19 mouse cellular contexts compared by ENCODE assay signal in genomic region chr9:21035586-21035985, GRCm38 (mm10). TPM values are rescaled to one million over a fixed set of nuclear protein-coding genes. Genes with fewer than 3 reads are reported as not detected.
DNase-seq lines count a peak whose midpoint lies in the region; ATAC-seq lines count a peak whose summit lies in the region.
"Had no signal": no experiment of that assay in that cellular context is flagged by ENCODE, and none has a peak within 500 bp of the region (broad histone marks: within the 10 kb centered on the region; RNA-seq: fewer than 3 reads in every experiment).

No protein-coding gene starts in this region.

- H3K4me2 ChIP-seq in neural tube, embryonic 12.5 days (replicated peaks): no peak overlapping the region
- H3K4me2 ChIP-seq in hindbrain, embryonic 13.5 days: peak overlapping the region; percentile 17
- peak overlapping the region; percentile 85 for H3K4me2 ChIP-seq in neural tube, embryonic 15.5 days
- H3K4me2 ChIP-seq: liver, embryonic 12.5 days had no signal

- WGBS in neural tube, embryonic 12.5 days: 17% methylated on average over 9 of the region's 9 CpGs
- 12% methylated on average over 9 of the region's 9 CpGs for WGBS in hindbrain, embryonic 13.5 days
- WGBS in neural tube, embryonic 15.5 days: 20% methylated on average over 9 of the region's 9 CpGs

- H3K9ac ChIP-seq in neural tube, embryonic 12.5 days: no peak overlapping the region
- 0 out of 2 replicates have a peak overlapping the region, but pooled peaks have one; percentile 19 for H3K9ac ChIP-seq in hindbrain, embryonic 13.5 days
- no peak overlapping the region for H3K9ac ChIP-seq in neural tube, embryonic 15.5 days (replicated peaks)
- H3K9ac ChIP-seq: liver, embryonic 12.5 days had no signal

- H3K27ac ChIP-seq in neural tube, embryonic 12.5 days: no peak overlapping the region
- H3K27ac ChIP-seq in hindbrain, embryonic 13.5 days: no peak overlapping the region
- H3K27ac ChIP-seq in neural tube, embryonic 15.5 days (replicated peaks): no peak overlapping the region
- H3K27ac ChIP-seq: gastrocnemius, adult 2 months; heart, adult 2 months; liver, embryonic 12.5 days had no signal

- no peak for ATAC-seq in neural tube, embryonic 12.5 days (ENCODE audit: low FRiP score, low read depth)
- ATAC-seq in hindbrain, embryonic 13.5 days (ENCODE audit: low FRiP score): no peak
- no peak for ATAC-seq in neural tube, embryonic 15.5 days (ENCODE audit: low FRiP score)
- ATAC-seq: forebrain, embryonic 14.5 days; liver, embryonic 12.5 days had no signal

- H3K4me1 ChIP-seq in neural tube, embryonic 12.5 days: peaks cover 47% of the 10 kb centered on the region
- peaks cover 71% of the 10 kb centered on the region for H3K4me1 ChIP-seq in hindbrain, embryonic 13.5 days (replicated peaks)
- peaks cover 71% of the 10 kb centered on the region for H3K4me1 ChIP-seq in neural tube, embryonic 15.5 days

- peaks cover 94% of the 10 kb centered on the region for H3K27me3 ChIP-seq in neural tube, embryonic 12.5 days (replicated peaks)
- H3K27me3 ChIP-seq in hindbrain, embryonic 13.5 days: peaks cover 99% of the 10 kb centered on the region
- peaks cover 84% of the 10 kb centered on the region for H3K27me3 ChIP-seq in neural tube, embryonic 15.5 days (replicated peaks)

- H3K36me3 ChIP-seq in neural tube, embryonic 12.5 days: no peaks in the 10 kb centered on the region
- H3K36me3 ChIP-seq in hindbrain, embryonic 13.5 days: no peaks in the 10 kb centered on the region
- H3K36me3 ChIP-seq in neural tube, embryonic 15.5 days: no peaks in the 10 kb centered on the region
- H3K36me3 ChIP-seq: liver, embryonic 12.5 days had no signal

- H3K4me3 ChIP-seq in neural tube, embryonic 12.5 days: 0 out of 2 replicates have a peak overlapping the region, but pooled peaks have one; percentile 5
- H3K4me3 ChIP-seq in hindbrain, embryonic 13.5 days: peak overlapping the region; percentile 15
- peak overlapping the region; percentile 51 for H3K4me3 ChIP-seq in neural tube, embryonic 15.5 days (replicated peaks)
- H3K4me3 ChIP-seq: gastrocnemius, adult 2 months; heart, adult 2 months had no signal

- DNase-seq in heart, adult 11 months: peak; percentile 77
- no peak for DNase-seq in heart, adult 8-10 months (ENCODE audit: low spot score)
- no peak for DNase-seq in neural tube, embryonic 10.5 days (ENCODE audit: extremely low spot score, low spot score)
- DNase-seq in adrenal gland, adult (ENCODE audit: inconsistent age in 2 of 2, low spot score in 1 of 2): no peak
- DNase-seq: cerebellum, adult 11 months; cerebellum, postnatal 36 days; gastrocnemius, adult 2 months; heart, adult 2 months; heart, postnatal 10 days; spleen, adult 18-20 months; thymus, postnatal 25 days had no signal

- peaks cover 3% of the 10 kb centered on the region; the same call in 1 of the 2 replicates for H3K9me3 ChIP-seq in neural tube, embryonic 12.5 days
- no peaks in the 10 kb centered on the region for H3K9me3 ChIP-seq in hindbrain, embryonic 13.5 days
- H3K9me3 ChIP-seq in neural tube, embryonic 15.5 days (replicated peaks): no peaks in the 10 kb centered on the region
- H3K9me3 ChIP-seq: liver, embryonic 12.5 days had no signal

RNA-seq across cellular contexts. Expression of gene Icam5, which starts 3.7 kb away (rescaled TPM):
- total RNA-seq in heart, adult 8-10 months (2022): under 1 TPM in 1 of 4 experiments, not detected in 3; 0.12 TPM
- polyA plus RNA-seq in neural tube, embryonic 12.5 days (2016; fragmentation: Nextera tagmentation; extraction: Ambion mirVana): 0.14 and 0.15 TPM in 2 replicates
- polyA plus RNA-seq in hindbrain, embryonic 13.5 days (2015; fragmentation: Nextera tagmentation; extraction: Ambion mirVana): 0.58 and 0.80 TPM in 2 replicates
- polyA plus RNA-seq in neural tube, embryonic 15.5 days (2015; fragmentation: Nextera tagmentation; extraction: Ambion mirVana): 1.8 and 2.0 TPM in 2 replicates
- total RNA-seq: gastrocnemius, adult 2 months; heart, adult 2 months had no signal
- polyA plus RNA-seq: neural tube, embryonic 11.5 days had no signal

RNA-seq across cellular contexts. Expression of gene Icam4, which starts 6.4 kb away (rescaled TPM):
- total RNA-seq in heart, adult 8-10 months (2022): 1 to 10 TPM in 1 of 4 experiments, under 1 TPM in 3; 0.27 to 1.9 (median 0.74) TPM
- polyA plus RNA-seq in neural tube, embryonic 12.5 days (2016; fragmentation: Nextera tagmentation; extraction: Ambion mirVana): 1.6 and 2.1 TPM in 2 replicates
- 0.21 TPM in 1 of 2 replicates, not detected in the other for polyA plus RNA-seq in hindbrain, embryonic 13.5 days (2015; fragmentation: Nextera tagmentation; extraction: Ambion mirVana)
- 0.54 TPM in 1 of 2 replicates, not detected in the other for polyA plus RNA-seq in neural tube, embryonic 15.5 days (2015; fragmentation: Nextera tagmentation; extraction: Ambion mirVana)
- polyA plus RNA-seq: forebrain, embryonic 14.5 days had no signal

RNA-seq across cellular contexts. Expression of gene Icam1, which starts 19.8 kb away (rescaled TPM):
- 10 to 100 TPM in 2 of 4 experiments, 1 to 10 TPM in 2; 7.5 to 11.3 (median 9.9) TPM for total RNA-seq in heart, adult 8-10 months (2022)
- polyA plus RNA-seq in neural tube, embryonic 12.5 days (2016; fragmentation: Nextera tagmentation; extraction: Ambion mirVana): 5.0 and 5.8 TPM in 2 replicates
- 3.4 and 4.4 TPM in 2 replicates for polyA plus RNA-seq in hindbrain, embryonic 13.5 days (2015; fragmentation: Nextera tagmentation; extraction: Ambion mirVana)
- polyA plus RNA-seq in neural tube, embryonic 15.5 days (2015; fragmentation: Nextera tagmentation; extraction: Ambion mirVana): 4.2 and 16.9 TPM in 2 replicates

RNA-seq across cellular contexts. Expression of gene Zglp1, which starts 31.3 kb away (rescaled TPM):
- total RNA-seq in heart, adult 8-10 months (2022): not detected
- polyA plus RNA-seq in neural tube, embryonic 12.5 days (2016; fragmentation: Nextera tagmentation; extraction: Ambion mirVana): 0.66 and 2.9 TPM in 2 replicates
- polyA plus RNA-seq in hindbrain, embryonic 13.5 days (2015; fragmentation: Nextera tagmentation; extraction: Ambion mirVana): 0.92 and 1.9 TPM in 2 replicates
- 1.00 and 1.6 TPM in 2 replicates for polyA plus RNA-seq in neural tube, embryonic 15.5 days (2015; fragmentation: Nextera tagmentation; extraction: Ambion mirVana)
- total RNA-seq: gastrocnemius, adult 2 months; heart, adult 2 months; heart, postnatal 10 days; left cerebral cortex, postnatal 36 days had no signal
- polyA plus RNA-seq: heart, adult 2 months; intestine, embryonic 14.5 days had no signal

RNA-seq across cellular contexts. Expression of gene Mrpl4, which starts 33.0 kb away (rescaled TPM):
- 100 to 1,000 TPM; 135 to 142 (median 136) TPM for total RNA-seq in heart, adult 8-10 months (2022)
- 116 and 121 TPM in 2 replicates for polyA plus RNA-seq in neural tube, embryonic 12.5 days (2016; fragmentation: Nextera tagmentation; extraction: Ambion mirVana)
- 98.2 and 104 TPM in 2 replicates for polyA plus RNA-seq in hindbrain, embryonic 13.5 days (2015; fragmentation: Nextera tagmentation; extraction: Ambion mirVana)
- polyA plus RNA-seq in neural tube, embryonic 15.5 days (2015; fragmentation: Nextera tagmentation; extraction: Ambion mirVana): 114 and 123 TPM in 2 replicates
